Mouse (Mus musculus) brain, embryonic 14.5 days (tissue): Measurements from ENCODE around the gene Mtg2.

Experiments
- CTCF ChIP-seq: fragments of 200-500 bp; IDR thresholded peaks from 2 replicates; pipeline ENCODE4 v1.5.1; 2012; ENCODE audit warnings: inconsistent platforms, mild to moderate bottlenecking, moderate library complexity, borderline replicate concordance; ENCODE audit not compliant: insufficient read depth, insufficient read length; ENCODE audit errors: extremely low read depth
- POLR2A ChIP-seq: fragments of 200-500 bp; IDR thresholded peaks from 2 replicates; pipeline ENCODE4 v1.6.1; 2012; ENCODE audit warnings: mild to moderate bottlenecking, inconsistent platforms, borderline replicate concordance; ENCODE audit not compliant: poor library complexity, insufficient read depth, insufficient read length, severe bottlenecking; ENCODE audit errors: extremely low read depth

DNA sequence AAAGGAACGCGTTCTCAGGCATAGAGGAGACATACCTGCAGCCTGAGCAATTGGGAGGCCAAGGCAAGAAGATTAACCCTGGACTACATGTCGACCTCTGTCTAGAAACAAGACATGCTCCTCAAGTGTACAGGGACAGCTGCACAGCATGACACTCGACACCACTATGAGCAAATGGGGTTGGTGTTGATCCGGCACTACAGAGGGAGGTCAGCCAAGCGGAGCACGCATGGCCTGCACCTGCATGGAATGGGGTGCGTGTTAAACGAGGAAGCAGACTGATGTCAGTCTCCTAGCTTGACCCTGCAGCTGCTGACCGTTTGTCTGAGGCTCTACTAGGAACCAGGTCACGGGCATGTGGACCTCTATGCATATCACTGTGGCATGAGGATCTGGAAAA, 19.9 kb downstream of the Mtg2 start:
- TF ChIP-seq POLR2A: no peak
- TF ChIP-seq CTCF: no peak
